Mouse (Mus musculus) bone marrow, adult 2 months (tissue): ENCODE measurements around the gene Atm.

Experiments used
- CTCF ChIP-seq: fragments of 200-500 bp; IDR thresholded peaks from 2 replicates; pipeline ENCODE4 v1.5.1; 2011; ENCODE audit warnings: low read length, control low read depth; ENCODE audit not compliant: control insufficient read depth, insufficient read depth
- POLR2A ChIP-seq: fragments of 200-500 bp; IDR thresholded peaks from 2 replicates; pipeline ENCODE4 v1.6.1; 2011; ENCODE audit warnings: low read depth, mild to moderate bottlenecking, control low read depth, low read length, borderline replicate concordance; ENCODE audit not compliant: control insufficient read depth

GRCm38 (mm10) chr9:53514091-53514490 lies 22.4 kb downstream of the Atm start:
- TF ChIP-seq POLR2A, result no peak
- no peak for TF ChIP-seq CTCF
